Mouse (Mus musculus) naive thymus-derived CD4-positive, alpha-beta T cell, adult 2 months (primary cell): ENCODE results near the gene Tnfrsf1a.
A peak's percentile ranks its signal among the peaks of the same experiment; 100 is the strongest.
"Not testable (repeated sequence)": the region's sequence is repeated elsewhere in the genome, so short reads cannot be mapped to it uniquely, and the experiment has no call there.

Experiments
- DNase-seq: peaks from one replicate; pipeline ENCODE4 v3.0.0-alpha.2; 2011; ENCODE audit warnings: low read depth

The Tnfrsf1a gene

DNA sequence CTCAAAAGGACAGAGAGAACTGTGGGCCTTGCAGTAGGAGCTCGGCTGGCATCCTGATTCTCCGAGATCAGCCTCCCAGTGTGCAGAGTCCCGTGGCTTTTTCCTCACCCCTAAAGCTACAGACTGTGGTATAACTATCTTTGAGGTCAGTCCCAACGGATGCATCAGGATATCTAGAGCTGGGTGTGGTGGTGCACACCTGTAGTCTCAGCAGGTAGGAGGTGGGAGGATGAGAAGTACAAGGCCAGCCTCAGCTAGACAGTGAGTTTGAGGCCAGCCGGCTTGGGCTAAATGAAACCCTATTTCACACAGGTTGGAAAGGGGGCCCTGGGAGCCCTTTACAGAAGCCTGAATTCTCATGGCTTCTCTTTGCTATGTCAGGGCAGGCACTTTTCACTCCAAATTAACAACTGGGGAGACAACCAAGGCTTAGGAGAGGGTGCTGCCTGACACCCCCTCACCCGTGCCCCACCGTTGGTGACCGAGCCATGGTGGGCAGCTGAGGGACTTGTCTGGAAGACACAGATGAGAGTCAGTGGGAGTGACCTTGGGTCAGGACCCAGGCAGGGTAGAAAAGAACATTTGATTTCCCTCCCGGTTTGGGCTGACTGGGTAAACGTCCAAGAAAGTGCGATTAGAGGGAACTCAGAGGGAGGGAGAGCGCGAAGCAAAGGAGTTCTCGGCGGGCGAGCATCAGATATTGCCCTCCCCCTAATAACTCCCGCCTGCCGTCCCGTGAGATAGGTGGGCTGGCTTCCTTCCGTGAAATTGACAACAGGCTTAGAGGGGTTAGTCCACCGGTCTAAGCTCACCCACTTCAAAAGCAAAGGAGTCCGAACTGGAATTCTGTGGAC lies at the start of gene Tnfrsf1a:
Gene Tnfrsf1a, plus strand, starts transcription at position 642 of the 854 bp plus-strand sequence.
- DNase-seq: peak; percentile 37

- no peak for DNase-seq
Measured at GRCm38 (mm10) chr6:125300982-125301381, 48.2 kb upstream of the Tnfrsf1a start.

DNA sequence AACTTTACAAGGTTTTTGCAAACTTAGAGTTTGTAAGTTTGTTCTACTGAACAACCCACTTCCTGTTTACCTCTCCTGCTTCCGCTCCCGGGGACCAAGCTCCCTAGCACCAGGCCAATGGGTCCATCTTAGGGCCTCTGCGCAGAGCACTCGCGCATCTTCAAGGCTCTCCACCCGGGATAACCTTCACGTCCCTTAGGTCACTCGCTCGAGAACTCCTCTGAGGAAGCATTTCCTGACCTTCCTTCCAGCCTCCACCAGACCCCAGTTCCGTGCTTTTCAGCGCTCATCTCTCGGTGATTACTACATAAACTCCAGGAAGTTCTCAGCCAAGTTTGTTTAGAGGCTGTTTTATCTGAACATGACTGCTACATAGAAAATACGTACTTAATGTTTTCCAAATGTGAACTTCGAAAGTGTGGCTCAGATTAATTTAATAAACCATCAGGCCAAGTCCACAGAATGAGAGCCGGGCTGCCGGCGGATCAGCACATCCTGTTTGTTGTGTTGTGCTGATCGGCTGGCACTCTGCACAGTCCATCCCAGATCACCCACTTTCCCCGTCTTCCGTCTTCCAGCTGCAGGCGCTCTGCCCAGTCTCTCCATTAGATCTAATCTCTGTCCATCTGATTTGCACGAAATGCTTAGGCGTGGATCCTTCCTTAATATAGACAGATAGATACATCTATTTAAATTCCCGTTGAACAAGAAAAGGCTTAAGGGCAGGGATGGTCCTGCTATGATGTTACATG lies 46.8 kb upstream of the Tnfrsf1a start:
- DNase-seq: peak; percentile 46

DNA sequence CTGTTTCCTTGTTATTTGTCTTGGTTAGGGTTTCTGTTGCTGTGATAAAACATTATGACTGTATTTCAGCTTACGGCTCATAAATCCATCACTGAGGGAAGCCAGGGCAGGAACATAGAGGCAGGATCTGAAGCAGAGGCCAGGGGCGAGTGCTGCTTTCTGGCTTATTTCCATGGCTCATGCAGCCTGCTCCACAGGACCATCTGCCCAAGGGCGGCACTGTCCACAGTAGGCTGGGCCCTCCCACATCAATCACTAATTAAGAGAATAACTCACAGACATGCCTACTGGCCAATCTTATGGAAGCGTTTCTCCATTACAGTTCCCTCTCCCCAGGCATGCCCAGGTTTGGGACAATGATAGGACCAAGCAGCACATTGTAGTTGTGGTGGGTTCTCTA lies 45.9 kb upstream of the Tnfrsf1a start:
- no peak for DNase-seq

- not testable (repeated sequence) for DNase-seq
Measured at GRCm38 (mm10) chr6:125304408-125304807, 44.8 kb upstream of the Tnfrsf1a start.

GRCm38 (mm10) chr6:125305465-125305864 lies 43.7 kb upstream of the Tnfrsf1a start:
- no peak for DNase-seq

- no peak for DNase-seq
Measured at GRCm38 (mm10) chr6:125307091-125307490, 42.1 kb upstream of the Tnfrsf1a start.

- no peak for DNase-seq
Measured at GRCm38 (mm10) chr6:125308921-125309320, 40.2 kb upstream of the Tnfrsf1a start.

DNA sequence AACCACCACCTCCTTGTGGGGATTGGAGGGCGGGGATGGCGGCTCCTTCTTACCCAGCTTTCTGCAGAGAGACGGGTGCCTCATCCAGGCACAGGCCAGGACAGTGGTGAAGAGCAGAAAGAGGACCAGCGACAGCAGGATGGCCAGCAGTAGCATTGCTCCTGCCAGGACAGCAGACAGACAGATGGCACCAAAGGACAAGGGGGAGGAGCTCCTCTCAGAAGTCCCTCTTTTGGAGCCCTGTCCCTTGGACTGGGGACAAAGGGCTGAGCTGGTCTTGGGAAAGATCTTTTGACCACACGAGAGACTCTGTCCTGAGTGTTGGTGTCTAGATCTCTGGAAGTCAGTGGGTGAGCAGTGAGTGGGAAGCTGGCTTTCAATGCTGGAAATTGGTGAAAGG lies 39.8 kb upstream of the Tnfrsf1a start:
- no peak for DNase-seq

DNA sequence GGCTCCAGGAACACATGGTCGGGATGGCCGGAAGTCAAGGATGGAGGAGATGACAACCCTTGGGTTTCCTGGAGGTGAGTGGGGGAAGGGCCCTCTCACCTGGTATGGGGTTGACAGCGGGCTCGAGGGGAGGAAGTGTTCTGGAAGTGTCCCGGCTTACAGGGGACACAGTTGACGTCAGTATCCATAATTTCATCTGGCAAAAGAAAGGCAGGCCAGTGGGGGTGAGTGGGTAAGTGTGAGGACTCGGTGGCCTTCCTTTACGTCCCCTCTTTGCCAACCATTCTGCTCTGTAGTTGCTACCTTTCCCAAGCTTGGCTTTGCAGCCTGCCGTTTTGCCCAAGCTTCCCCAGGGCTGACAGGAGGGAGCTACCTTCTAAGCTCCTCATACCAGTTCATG lies 37.0 kb upstream of the Tnfrsf1a start:
- no peak for DNase-seq

DNA sequence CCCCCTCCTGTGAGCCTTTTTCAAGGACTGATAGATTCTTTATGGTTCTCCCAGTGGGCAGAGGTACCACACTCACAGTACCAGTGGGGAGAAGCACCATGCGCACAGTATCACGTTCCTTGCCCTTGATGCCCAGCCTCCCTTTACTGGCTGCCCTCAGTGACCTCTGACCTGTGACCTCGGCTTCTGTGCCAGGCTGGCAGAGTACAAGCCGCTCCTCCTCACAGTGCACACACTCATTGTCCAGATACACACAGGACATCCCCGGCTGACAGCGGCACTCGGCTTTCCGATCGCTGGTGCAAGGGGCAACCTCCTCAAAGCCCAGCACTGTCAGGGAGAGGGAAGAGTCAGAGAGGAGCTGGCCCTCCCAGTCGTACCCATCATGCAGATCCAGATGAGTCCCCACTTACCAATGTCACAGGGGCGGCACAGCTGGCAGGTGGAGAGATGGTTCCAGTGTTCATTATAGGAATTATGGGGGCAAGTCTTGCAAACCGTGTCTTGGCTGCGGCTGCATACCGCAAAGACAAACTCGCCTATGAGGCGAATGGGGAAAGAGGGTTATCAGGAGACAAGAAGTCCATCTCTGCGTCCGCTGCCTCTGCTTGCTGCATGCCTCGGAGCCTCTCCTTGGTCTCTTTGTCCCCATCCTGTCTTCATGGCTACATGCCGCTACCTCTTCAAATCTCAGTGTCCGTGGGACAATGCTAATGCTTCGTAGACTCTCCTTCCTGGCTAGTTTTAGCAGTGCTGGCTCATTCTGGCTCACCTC lies 36.4 kb upstream of the Tnfrsf1a start:
- no peak for DNase-seq

DNA sequence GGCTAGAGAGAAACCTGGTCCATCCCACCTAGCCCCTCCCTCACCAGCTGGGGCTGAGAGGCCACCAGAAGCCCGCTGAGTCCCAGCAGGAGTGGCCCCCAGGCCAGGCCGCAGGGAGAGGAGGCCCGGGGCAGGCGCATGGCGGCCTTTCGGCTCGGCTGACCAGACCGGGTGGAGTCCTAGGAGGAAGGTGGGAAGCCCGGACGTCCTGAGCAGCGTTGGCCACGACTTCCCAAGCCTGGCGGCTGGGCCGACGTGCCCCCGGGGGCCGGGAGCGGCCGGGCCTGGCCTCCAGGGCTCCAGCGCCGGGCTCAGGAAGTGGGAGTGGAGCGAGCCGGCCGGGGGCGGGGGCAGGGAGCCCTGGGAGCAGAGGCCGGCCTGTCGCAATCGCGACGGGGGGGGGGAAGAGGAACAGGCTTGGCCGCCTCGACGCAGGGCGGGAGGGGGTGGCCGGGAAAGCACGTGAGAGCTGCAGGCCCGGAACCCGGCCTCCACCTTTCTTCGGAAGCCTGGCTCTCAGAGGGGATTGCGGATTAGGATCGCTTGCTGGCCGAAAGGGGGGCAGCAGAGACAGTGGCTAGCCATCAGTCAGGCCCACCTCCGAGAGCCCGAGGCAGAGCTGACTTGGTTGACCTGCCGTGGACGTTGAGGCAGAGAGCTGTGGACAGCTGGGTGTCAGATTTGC lies 35.5 kb upstream of the Tnfrsf1a start, which contains the start of gene Ltbr:
Gene Ltbr, minus strand, starts transcription at position 340 of the 685 bp plus-strand sequence.
- DNase-seq: peak; percentile 33

DNA sequence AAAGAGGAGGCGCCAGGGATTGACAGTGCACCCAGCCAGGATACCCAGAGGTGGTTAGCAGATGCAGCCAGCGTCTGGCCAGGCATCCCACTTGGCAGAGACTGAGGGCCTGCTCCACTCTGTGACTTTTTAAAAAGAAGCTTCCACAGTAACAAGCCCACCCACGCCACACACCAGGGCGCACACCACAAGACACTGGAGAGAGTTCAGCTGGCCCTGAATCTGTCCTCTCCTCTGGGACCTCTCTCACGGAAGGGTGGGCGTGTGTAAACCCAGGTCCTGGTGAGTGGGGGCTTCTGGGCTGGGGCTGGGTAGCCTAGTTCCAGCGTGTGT lies 35.0 kb upstream of the Tnfrsf1a start:
- DNase-seq: no peak

DNA sequence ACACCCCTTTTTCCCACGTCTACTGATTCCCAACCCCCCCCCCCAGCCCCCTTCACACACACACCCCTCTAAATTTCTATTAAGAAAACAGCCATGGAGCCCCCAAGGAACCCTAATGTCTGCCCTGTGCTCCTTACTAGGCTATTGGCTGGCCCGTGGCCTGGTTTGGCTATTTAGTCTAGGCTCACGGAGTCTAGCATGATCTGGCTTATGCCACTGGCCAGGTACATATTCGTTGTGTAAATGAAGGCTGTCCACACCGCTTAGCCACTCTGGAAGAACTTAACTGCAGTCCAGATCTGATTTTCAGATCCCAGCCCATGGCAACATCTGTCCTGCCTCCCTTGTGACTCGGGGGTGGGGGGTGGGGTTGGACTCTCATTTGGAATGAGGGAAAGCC lies 34.4 kb upstream of the Tnfrsf1a start:
- DNase-seq: no peak

DNA sequence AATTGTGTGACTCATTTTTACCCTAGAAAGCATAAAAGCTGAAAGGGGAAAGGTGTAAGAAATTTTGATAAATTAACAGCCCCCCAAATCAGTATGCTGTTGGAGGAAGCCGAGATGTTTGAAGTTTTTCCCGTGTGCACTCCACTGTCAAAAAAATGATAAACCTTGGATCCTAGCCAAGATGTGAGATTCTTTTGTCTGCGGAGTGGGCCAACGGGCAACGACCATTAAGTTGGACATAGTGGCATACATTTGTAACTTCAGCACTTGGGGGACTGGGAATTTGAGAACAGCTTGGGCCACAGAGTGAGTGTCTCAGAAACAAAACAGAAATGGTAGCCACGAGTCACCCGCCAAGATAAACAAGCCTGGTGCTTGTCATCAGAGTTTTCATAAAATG lies 32.1 kb upstream of the Tnfrsf1a start:
- no peak for DNase-seq

GRCm38 (mm10) chr6:125318981-125319918 lies 29.9 kb upstream of the Tnfrsf1a start:
- no peak for DNase-seq

DNA sequence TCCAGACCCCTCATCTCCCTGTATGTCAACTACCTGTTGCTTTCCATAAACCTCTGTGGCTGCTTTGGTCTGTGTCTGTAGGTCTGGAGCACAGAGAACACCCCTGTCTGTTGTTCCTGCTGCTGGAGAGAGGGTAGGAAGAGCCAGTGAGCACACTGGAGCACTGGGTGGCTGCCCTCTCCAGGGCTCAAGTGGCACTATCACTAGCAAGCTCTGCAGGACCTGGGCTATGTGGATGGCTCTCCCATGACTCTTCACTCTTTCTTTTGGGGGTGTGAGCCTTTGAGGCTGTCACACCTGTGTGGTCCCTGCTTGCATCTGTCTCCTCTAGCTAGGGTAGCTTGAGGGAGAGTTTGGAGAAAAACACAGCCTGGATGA lies 29.3 kb upstream of the Tnfrsf1a start:
- DNase-seq: no peak

- DNase-seq: no peak
Measured at GRCm38 (mm10) chr6:125320323-125320722, 28.8 kb upstream of the Tnfrsf1a start, which contains the start of gene Scnn1a. Gene Scnn1a (plus strand): TSS chr6:125320659.

DNA sequence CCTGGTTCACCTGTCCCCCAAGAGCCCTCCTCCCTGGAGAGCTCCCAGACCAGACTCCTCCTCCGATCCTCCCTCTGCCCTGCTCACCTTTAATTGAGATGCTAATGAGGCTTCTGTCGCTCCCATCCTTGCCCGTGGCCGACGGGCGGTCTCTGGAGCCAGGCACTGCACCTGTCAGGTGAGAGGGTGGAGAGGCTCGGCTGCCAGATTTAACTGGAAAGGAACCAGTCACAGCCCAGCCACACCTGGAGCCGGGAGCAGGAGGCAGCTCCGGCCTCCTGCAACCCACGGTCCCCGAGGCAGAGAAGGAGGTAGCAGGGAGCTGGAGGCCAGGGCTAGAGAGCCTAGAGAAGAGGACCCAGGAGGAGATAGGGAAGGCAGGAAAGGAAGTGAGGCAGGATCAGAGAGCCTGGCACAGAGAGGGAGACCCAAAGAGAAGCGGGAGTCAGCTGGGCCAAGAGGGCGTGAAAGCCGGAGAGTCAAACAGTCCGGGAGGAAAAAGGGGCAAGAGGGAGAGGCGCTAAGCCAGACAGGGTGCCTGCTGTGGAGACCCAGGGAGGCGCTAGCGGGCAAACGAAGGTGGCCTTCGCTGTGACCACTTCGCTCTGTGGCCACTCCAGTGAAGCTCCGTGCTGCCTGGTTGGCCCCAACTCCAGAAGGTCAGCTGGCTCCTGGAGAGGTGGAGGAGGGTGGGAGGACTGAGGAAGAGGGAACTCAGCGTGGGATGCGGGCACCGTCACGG lies 27.9 kb upstream of the Tnfrsf1a start:
- DNase-seq: no peak

GRCm38 (mm10) chr6:125322794-125323193 lies 26.4 kb upstream of the Tnfrsf1a start:
- no peak for DNase-seq
